Mouse (Mus musculus): Measurements from ENCODE around the gene Nsmce4a.

GRCm38 (mm10) chr7:130586521-130587072 lies 13.7 kb upstream of the Nsmce4a start:
- TF ChIP-seq CTCF (conservative IDR thresholded peaks at IDR 0.05; ENCODE audit: low read length) (no peak), POU5F1 (IDR thresholded peaks at IDR 0.05; ENCODE audit: borderline replicate concordance, low read length) (no peak)

Measured in E14TG2a.4 (cell line).